Comparison of ENCODE assay signal across 8 mouse cellular contexts in the genomic region with DNA sequence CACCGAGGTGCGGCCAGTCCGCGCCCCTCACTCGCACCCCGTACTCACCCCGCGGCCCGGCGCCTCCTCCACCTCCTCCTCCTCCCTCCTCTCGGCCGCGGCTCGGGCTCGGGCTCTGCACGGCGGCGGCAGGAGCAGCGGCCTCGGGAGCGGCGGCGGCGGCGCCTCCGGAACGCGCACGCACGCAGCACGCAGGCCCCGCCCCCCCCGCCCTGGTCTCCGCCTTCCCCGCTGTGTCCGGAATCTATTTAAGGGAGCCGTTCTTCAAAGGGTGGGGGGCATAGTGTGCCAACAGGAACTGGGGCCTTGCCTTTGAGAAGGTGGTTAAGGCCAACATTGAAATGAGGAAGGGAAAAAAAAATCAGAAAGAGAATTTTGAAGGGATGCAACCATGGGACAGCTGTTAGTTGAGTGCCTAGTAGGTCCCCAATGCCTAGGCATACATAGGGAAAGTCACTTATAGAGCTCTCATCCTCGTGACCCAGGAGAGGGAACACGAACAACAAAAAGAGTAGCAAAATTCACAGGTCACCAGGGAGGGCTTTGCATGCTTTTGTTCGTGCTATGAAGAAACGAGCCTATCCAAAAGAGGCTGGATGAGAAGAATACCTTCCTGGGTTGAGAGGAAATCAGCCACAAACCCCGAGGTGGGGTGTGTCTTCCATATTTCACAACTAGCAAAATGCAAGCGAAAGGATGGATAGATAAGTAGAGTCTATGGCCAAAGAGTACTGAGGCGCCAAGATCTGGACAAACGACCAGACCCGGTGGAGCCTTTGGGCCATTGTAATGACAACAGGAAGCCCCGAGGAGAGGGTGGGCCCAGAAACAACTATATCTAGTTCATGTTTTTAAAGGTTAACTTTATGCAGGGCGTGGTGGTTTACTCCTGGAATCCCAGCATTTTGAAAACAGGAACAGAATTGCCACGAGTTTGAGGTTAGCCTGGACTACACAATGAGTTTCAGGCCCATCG. TPM values are rescaled to one million over a fixed set of nuclear protein-coding genes. Genes with fewer than 3 reads are reported as not detected.
A peak's percentile ranks its signal among the peaks of the same experiment; 100 is the strongest.
DNase-seq lines count a peak whose midpoint lies in the region; ATAC-seq and TF ChIP-seq lines count a peak whose summit lies in the region.

A gene (minus strand): TSS at position 146 of the 976 bp plus-strand sequence.

- peak; percentile 94 for ATAC-seq in kidney, embryonic 14.5 days (ENCODE audit: low FRiP score, low TSS enrichment)

- H3K36me3 ChIP-seq in heart, embryonic 10.5 days, result no peaks in the 10 kb centered on the region
- H3K36me3 ChIP-seq in kidney, embryonic 14.5 days (ENCODE audit: control insufficient read depth, insufficient read depth, low read length), result no peaks in the 10 kb centered on the region
- H3K36me3 ChIP-seq in liver, adult 2 months (ENCODE audit: control insufficient read depth, insufficient read depth, low read length), result no peaks in the 10 kb centered on the region
- H3K36me3 ChIP-seq in myocyte (ENCODE audit: control insufficient read depth, insufficient read depth), result no peaks in the 10 kb centered on the region

- peak within 1 kb of the TSS; percentile 99 for H3K4me3 ChIP-seq in bone marrow, adult 2 months (replicated peaks; ENCODE audit: control insufficient read depth, low read depth, low read length)
- peak within 1 kb of the TSS; percentile 94 for H3K4me3 ChIP-seq in embryonic fibroblast, embryonic 13.5 days (ENCODE audit: insufficient read depth, low read length)
- peak within 1 kb of the TSS; percentile 94 for H3K4me3 ChIP-seq in heart, embryonic 10.5 days
- peak within 1 kb of the TSS; percentile 81 for H3K4me3 ChIP-seq in kidney, embryonic 14.5 days (ENCODE audit: low read length)
- H3K4me3 ChIP-seq in liver, adult 2 months (ENCODE audit: insufficient read depth, low read depth, low read length), result peak within 1 kb of the TSS; percentile 64
- peak within 1 kb of the TSS; percentile 46 for H3K4me3 ChIP-seq in myocyte

- TF ChIP-seq POLR2A in bone marrow, adult 2 months (IDR thresholded peaks at IDR 0.05; ENCODE audit: borderline replicate concordance, control insufficient read depth, low read depth, low read length), result peak; percentile 68; the same call in 1 of the 2 replicates
- TF ChIP-seq POLR2A in embryonic fibroblast, embryonic 13.5 days (IDR thresholded peaks at IDR 0.05; ENCODE audit: low read depth, low read length), result peak; percentile 63; the same call in 1 of the 2 replicates
- peak; percentile 62; the same call in 1 of the 2 replicates for TF ChIP-seq POLR2A in liver, adult 2 months (IDR thresholded peaks at IDR 0.05; ENCODE audit: extremely low read depth, insufficient read depth, low read length)
- peak; percentile 82 for TF ChIP-seq POLR2A in myocyte (IDR thresholded peaks at IDR 0.05; ENCODE audit: insufficient read length, low read depth)

- H3K4me1 ChIP-seq in bone marrow, adult 2 months (ENCODE audit: control insufficient read depth, insufficient read depth, low read length), result peaks cover 7% of the 10 kb centered on the region
- peaks cover 7% of the 10 kb centered on the region; the same call in 1 of the 2 replicates for H3K4me1 ChIP-seq in embryonic fibroblast, embryonic 13.5 days (ENCODE audit: control insufficient read depth, insufficient read depth, low read length)
- H3K4me1 ChIP-seq in heart, embryonic 10.5 days, result peaks cover 41% of the 10 kb centered on the region
- peaks cover 24% of the 10 kb centered on the region; the same call in 1 of the 2 replicates for H3K4me1 ChIP-seq in kidney, embryonic 14.5 days (ENCODE audit: control insufficient read depth, insufficient read depth, low read length)
- H3K4me1 ChIP-seq in liver, adult 2 months (ENCODE audit: control insufficient read depth, insufficient read depth, low read length), result peaks cover 24% of the 10 kb centered on the region

- H3K4me2 ChIP-seq in kidney, embryonic 14.5 days (replicated peaks; ENCODE audit: low read depth, low read length), result peak within 1 kb of the TSS; percentile 82
- peak within 1 kb of the TSS; percentile 85 for H3K4me2 ChIP-seq in myocyte (ENCODE audit: low read depth)

- 7% methylated on average over 48 of the region's 50 CpGs for WGBS in bone marrow, adult 2 months
- WGBS in heart, embryonic 10.5 days, result 13% methylated on average over 49 of the region's 50 CpGs
- 20% methylated on average over 45 of the region's 50 CpGs for WGBS in kidney, embryonic 14.5 days
- 20% methylated on average over 36 of the region's 50 CpGs for WGBS in liver, adult 2 months

- peak within 1 kb of the TSS; percentile 89 for H3K9ac ChIP-seq in kidney, embryonic 14.5 days (ENCODE audit: low read depth, low read length)
- peak within 1 kb of the TSS; percentile 95 for H3K9ac ChIP-seq in liver, adult 2 months (ENCODE audit: low read depth, low read length)

- peak; percentile 85 for DNase-seq in A20 (ENCODE audit: low read depth, low spot score)
- DNase-seq in heart, embryonic 10.5 days (ENCODE audit: low spot score), result peak; percentile 89
- DNase-seq in liver, adult 2 months (ENCODE audit: extremely low read depth, low read depth, low spot score), result peak; percentile 47
- peak; percentile 80 to 91 for DNase-seq in spleen, postnatal 4 days (ENCODE audit: low spot score in 2 of 2)

- no peaks in the 10 kb centered on the region for H3K9me3 ChIP-seq in heart, embryonic 10.5 days
- no peaks in the 10 kb centered on the region for H3K9me3 ChIP-seq in kidney, embryonic 14.5 days (ENCODE audit: control insufficient read depth, low read length)

- no peak for TF ChIP-seq CTCF in bone marrow, adult 2 months (IDR thresholded peaks at IDR 0.05; ENCODE audit: control insufficient read depth, insufficient read depth, low read length)
- TF ChIP-seq CTCF in embryonic fibroblast, embryonic 13.5 days (IDR thresholded peaks at IDR 0.05; ENCODE audit: borderline replicate concordance, insufficient read depth, low read length), result no peak
- TF ChIP-seq CTCF in liver, adult 2 months (IDR thresholded peaks at IDR 0.05; ENCODE audit: low read depth, low read length), result no peak

- peak within 1 kb of the TSS; percentile 90 for H3ac ChIP-seq in myocyte (ENCODE audit: control insufficient read depth, insufficient read length)

- H3K79me2 ChIP-seq in liver, adult 2 months (ENCODE audit: control insufficient read depth, insufficient read depth, low read length), result peaks cover 8% of the 10 kb centered on the region; the same call in 1 of the 2 replicates
- peaks cover 43% of the 10 kb centered on the region for H3K79me2 ChIP-seq in myocyte (ENCODE audit: control insufficient read depth, insufficient read depth)

- peaks cover 28% of the 10 kb centered on the region; the same call in 1 of the 2 replicates for H3K27me3 ChIP-seq in heart, embryonic 10.5 days (ENCODE audit: insufficient read depth, poor library complexity, severe bottlenecking)
- no peaks in the 10 kb centered on the region for H3K27me3 ChIP-seq in kidney, embryonic 14.5 days (ENCODE audit: control insufficient read depth, insufficient read depth, low read length)
- no peaks in the 10 kb centered on the region for H3K27me3 ChIP-seq in liver, adult 2 months (ENCODE audit: control insufficient read depth, insufficient read depth, low read length)
- H3K27me3 ChIP-seq in myocyte (ENCODE audit: control insufficient read depth, insufficient read depth, insufficient read length), result no peaks in the 10 kb centered on the region

- H3K27ac ChIP-seq in bone marrow, adult 2 months (ENCODE audit: control insufficient read depth, insufficient read depth, low read depth, low read length, poor library complexity), result peak within 1 kb of the TSS; percentile 94
- peak within 1 kb of the TSS; percentile 17; the same call in 1 of the 2 replicates for H3K27ac ChIP-seq in embryonic fibroblast, embryonic 13.5 days (ENCODE audit: insufficient read depth, low read length)
- H3K27ac ChIP-seq in heart, embryonic 10.5 days, result peak within 1 kb of the TSS; percentile 96
- H3K27ac ChIP-seq in kidney, embryonic 14.5 days (ENCODE audit: low read depth, low read length), result peak within 1 kb of the TSS; percentile 80
- peak within 1 kb of the TSS; percentile 85 for H3K27ac ChIP-seq in liver, adult 2 months (replicated peaks; ENCODE audit: insufficient read depth, low read depth, low read length)

TF ChIP-seq in myocyte, 11 proteins besides CTCF, POLR2A, EP300 and RAD21:
- peak; percentile 59 for TF ChIP-seq POLR2AphosphoS2 (IDR thresholded peaks at IDR 0.05; ENCODE audit: insufficient read length, low read depth)
- no peak for TF ChIP-seq MYOD1 (IDR thresholded peaks at IDR 0.05; ENCODE audit: control insufficient read depth in 1 of 3, insufficient read length in 2 of 3, low read depth in 2 of 3)

RNA-seq across cellular contexts. Expression of the gene that starts here (rescaled TPM):
- 91.9 and 112 TPM in 2 replicates for polyA plus RNA-seq in bone marrow, adult 2 months (2011; ENCODE audit: insufficient read depth, insufficient read length, low replicate concordance, missing spikeins)
- 132 and 150 TPM in 2 replicates for polyA plus RNA-seq in embryonic fibroblast, embryonic 13.5 days (2011; ENCODE audit: insufficient read length, low read depth, missing spikeins)
- polyA plus RNA-seq in heart, embryonic 10.5 days (2016; fragmentation: Nextera tagmentation; extraction: Ambion mirVana), result 73.9 and 95.3 TPM in 2 replicates
- polyA plus RNA-seq in kidney, embryonic 14.5 days (2014; fragmentation: Nextera tagmentation; extraction: Ambion mirVana), result 89.0 and 141 TPM in 2 replicates
- total RNA-seq in liver, adult 2 months (2014; rRNA removed), result 50.9 and 65.2 TPM in 2 replicates
- 8.7 and 10.0 TPM in 2 replicates for polyA plus RNA-seq in liver, adult 2 months (2012; rRNA removed)
- 25.2 TPM for polyA plus RNA-seq in myocyte (2012; fragmentation: generic; extraction: Trizol)

Comparison
In these comparisons a context has a peak if more than half of its experiments do, and no peak if none do; other contexts are left out.
1. Peak in every context shown above with its lines: DNase-seq, ATAC-seq, H3K4me3 ChIP-seq and H3K27ac ChIP-seq.
2. H3K27ac ChIP-seq: peak in every context shown above with its lines; median percentile 96 in heart, embryonic 10.5 days; 94 in bone marrow, adult 2 months; 85 in liver, adult 2 months; 80 in kidney, embryonic 14.5 days; 17 in embryonic fibroblast, embryonic 13.5 days.
3. H3K4me3 ChIP-seq: peak in every context shown above with its lines; median percentile 99 in bone marrow, adult 2 months; 94 in embryonic fibroblast, embryonic 13.5 days; 94 in heart, embryonic 10.5 days; 81 in kidney, embryonic 14.5 days; 64 in liver, adult 2 months; 46 in myocyte.